ENCODE assay signal across 29 mouse cellular contexts in the genomic region with DNA sequence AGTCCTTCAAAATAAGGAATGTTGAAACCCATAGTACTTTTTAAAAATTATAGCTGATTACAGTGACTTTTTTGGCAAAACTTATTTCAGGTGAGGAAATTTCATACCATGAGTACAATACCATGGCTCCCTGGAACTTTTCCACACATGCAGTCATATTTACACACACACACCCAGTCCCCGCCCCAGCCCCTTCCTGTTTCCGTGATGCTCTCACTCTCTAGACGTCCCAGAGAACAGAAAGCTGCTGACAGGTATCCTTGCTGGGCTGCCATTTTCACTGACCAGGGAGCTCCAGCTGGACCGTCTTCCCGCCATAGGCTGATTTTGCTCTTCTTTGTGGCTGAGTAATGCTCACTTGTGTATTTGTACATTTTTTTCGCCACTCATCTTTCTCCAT.
A peak's percentile ranks its signal among the peaks of the same experiment; 100 is the strongest.
DNase-seq lines count a peak whose midpoint lies in the region; ATAC-seq lines count a peak whose summit lies in the region.
"Had no signal": no experiment of that assay in that cellular context is flagged by ENCODE, and none has a peak within 500 bp of the region (broad histone marks: within the 10 kb centered on the region; RNA-seq: fewer than 3 reads in every experiment).

No protein-coding gene starts in this region.

- ATAC-seq in inflammation-experienced regulatory T-cells, adult 6 months: peak; percentile 35
- ATAC-seq: activated CD4-positive, CD25-positive, alpha-beta regulatory T cell, adult 4 months; CD4-positive, CD25-positive, alpha-beta regulatory T cell, adult 4 months; forebrain, embryonic 14.5 days; forebrain, embryonic 16.5 days; Patski had no signal

- no peak overlapping the region for H3K4me3 ChIP-seq in heart, embryonic 10.5 days
- H3K4me3 ChIP-seq: embryonic facial prominence, embryonic 13.5 days; embryonic facial prominence, embryonic 15.5 days; erythroblast, embryonic 14.5 days; forebrain, embryonic 10.5 days; forebrain, embryonic 12.5 days had no signal

- H3K9me3 ChIP-seq in heart, embryonic 10.5 days: no peaks in the 10 kb centered on the region
- H3K9me3 ChIP-seq: embryonic facial prominence, embryonic 13.5 days; embryonic facial prominence, embryonic 15.5 days; forebrain, embryonic 10.5 days; forebrain, embryonic 12.5 days; G1E had no signal

- no peaks in the 10 kb centered on the region for H3K27me3 ChIP-seq in heart, embryonic 10.5 days (ENCODE audit: insufficient read depth, poor library complexity, severe bottlenecking)
- H3K27me3 ChIP-seq: CH12.LX; embryonic facial prominence, embryonic 13.5 days; embryonic facial prominence, embryonic 15.5 days; forebrain, embryonic 12.5 days; Patski had no signal

- WGBS in heart, embryonic 10.5 days: 76% methylated on average over 6 of the region's 6 CpGs

- H3K36me3 ChIP-seq in heart, embryonic 10.5 days: peaks cover 88% of the 10 kb centered on the region

- H3K27ac ChIP-seq in heart, embryonic 10.5 days: no peak overlapping the region
- H3K27ac ChIP-seq: embryonic facial prominence, embryonic 13.5 days; embryonic facial prominence, embryonic 15.5 days; forebrain, embryonic 10.5 days; forebrain, embryonic 12.5 days had no signal

- no peaks in the 10 kb centered on the region for H3K4me1 ChIP-seq in heart, embryonic 10.5 days
- H3K4me1 ChIP-seq: embryonic facial prominence, embryonic 13.5 days; embryonic facial prominence, embryonic 15.5 days; forebrain, embryonic 10.5 days; forebrain, embryonic 12.5 days had no signal

- intact Hi-C loops in heart, postnatal 14 days (cut with DNase I): no loop called here

- peak; percentile 77 for DNase-seq in heart, embryonic 10.5 days (ENCODE audit: low spot score)
- no peak for DNase-seq in heart, postnatal 14 days
- peak; percentile 32 for DNase-seq in lung, postnatal 10 days
- no peak for DNase-seq in lung, postnatal 14 days
- peak; percentile 52 for DNase-seq in lung, postnatal 36 days
- no peak for DNase-seq in layer of hippocampus, postnatal 25 days (ENCODE audit: extremely low spot score in 1 of 2, low spot score in 1 of 2)
- no peak for DNase-seq in B cell, adult 2 months
- DNase-seq: adrenal gland, adult 8-10 months; adrenal gland, postnatal 14 days; adrenal gland, postnatal 36 days; cerebellum, adult 11-12 months; cerebellum, adult 2 months; cerebellum, adult 9-10 months; cerebellum, postnatal 10 days; cerebellum, postnatal 25 days; embryo, embryonic 11 days had no signal

Comparison
In these comparisons a context has a peak if more than half of its experiments do, and no peak if none do; other contexts are left out.
1. DNase-seq: peak in heart, embryonic 10.5 days (single experiment), lung, postnatal 10 days (single experiment) and lung, postnatal 36 days (single experiment); none in heart, postnatal 14 days (0 of 2), lung, postnatal 14 days (single experiment), layer of hippocampus, postnatal 25 days (0 of 2) and B cell, adult 2 months (0 of 2).